Mouse (Mus musculus): Measurements from ENCODE around the gene Pitpnc1.

- TF ChIP-seq CTCF (IDR thresholded peaks at IDR 0.05; ENCODE audit: low read depth) (peak; percentile 46; the same call in 1 of the 2 replicates), EP300 (IDR thresholded peaks at IDR 0.05; ENCODE audit: low read depth) (no peak)
These were observed 8.8 kb upstream of the Pitpnc1 start, which contains the start of gene Psmd12 for GRCm38 (mm10) chr11:107479053-107479861.
